Mouse (Mus musculus) kidney, embryonic 16.5 days (tissue): Measurements from ENCODE around the gene Mmp9. TPM values are rescaled to one million over a fixed set of nuclear protein-coding genes. Genes with fewer than 3 reads are reported as not detected.

Source experiments
- ATAC-seq: fragments of 200-750 bp; cut with Nextera tagmentation; 2 replicates; pipeline ENCODE4 v1.8.0; 2017; ENCODE audit warnings: moderate TSS enrichment; ENCODE audit not compliant: low FRiP score, low TSS enrichment
- H3K27ac ChIP-seq: fragments of 300-500 bp; sonication (generic); 2 replicates; pipeline ENCODE4 v1.5.1; 2014; ENCODE audit warnings: low read length
- H3K27me3 ChIP-seq: fragments of 300-500 bp; sonication (generic); 2 replicates; pipeline ENCODE4 v1.6.1; 2014; ENCODE audit warnings: low read length, control low read depth, mixed read lengths; ENCODE audit not compliant: insufficient read depth
- H3K36me3 ChIP-seq: fragments of 300-500 bp; sonication (generic); 2 replicates; pipeline ENCODE4 v1.6.1; 2014; ENCODE audit warnings: low read length, control low read depth, mixed read lengths; ENCODE audit not compliant: insufficient read depth
- H3K4me1 ChIP-seq: fragments of 300-500 bp; sonication (generic); 2 replicates; pipeline ENCODE4 v1.6.1; 2014; ENCODE audit warnings: low read length, control low read depth, mixed read lengths; ENCODE audit not compliant: insufficient read depth
- H3K4me2 ChIP-seq: fragments of 300-500 bp; sonication (generic); replicated peaks from 2 replicates; pipeline ENCODE4 v1.6.1; 2014; ENCODE audit warnings: low read depth, low read length
- H3K4me3 ChIP-seq: fragments of 300-500 bp; sonication (generic); 2 replicates; pipeline ENCODE4 v1.5.1; 2014; ENCODE audit warnings: mild to moderate bottlenecking, low read length
- H3K9ac ChIP-seq: fragments of 300-500 bp; sonication (generic); replicated peaks from 2 replicates; pipeline ENCODE4 v1.6.1; 2014; ENCODE audit warnings: low read length
- H3K9me3 ChIP-seq: fragments of 300-500 bp; sonication (generic); 2 replicates; pipeline ENCODE4 v1.6.1; 2016; ENCODE audit warnings: low read length, control low read depth
- WGBS: fragments of 180-500 bp; shearing (Covaris S2); extraction: QIAGEN DNeasy Blood & Tissue Kit; methylation state at CpG from one replicate; pipeline ENCODE4 v1.1.7; 2014; 5-methylcytosine and 5-hydroxymethylcytosine counted together
- polyA plus RNA-seq: library from polyadenylated mRNA; unstranded; fragments of >200 nt; fragmentation: Nextera tagmentation; extraction: Ambion mirVana; gene quantifications from 2 replicates; pipeline ENCODE4 v1.2.1, GENCODE M21; 2015

Mmp9 gene
- polyA plus RNA-seq, 1 experiment from 2014 or later: 3.2 TPM

DNA sequence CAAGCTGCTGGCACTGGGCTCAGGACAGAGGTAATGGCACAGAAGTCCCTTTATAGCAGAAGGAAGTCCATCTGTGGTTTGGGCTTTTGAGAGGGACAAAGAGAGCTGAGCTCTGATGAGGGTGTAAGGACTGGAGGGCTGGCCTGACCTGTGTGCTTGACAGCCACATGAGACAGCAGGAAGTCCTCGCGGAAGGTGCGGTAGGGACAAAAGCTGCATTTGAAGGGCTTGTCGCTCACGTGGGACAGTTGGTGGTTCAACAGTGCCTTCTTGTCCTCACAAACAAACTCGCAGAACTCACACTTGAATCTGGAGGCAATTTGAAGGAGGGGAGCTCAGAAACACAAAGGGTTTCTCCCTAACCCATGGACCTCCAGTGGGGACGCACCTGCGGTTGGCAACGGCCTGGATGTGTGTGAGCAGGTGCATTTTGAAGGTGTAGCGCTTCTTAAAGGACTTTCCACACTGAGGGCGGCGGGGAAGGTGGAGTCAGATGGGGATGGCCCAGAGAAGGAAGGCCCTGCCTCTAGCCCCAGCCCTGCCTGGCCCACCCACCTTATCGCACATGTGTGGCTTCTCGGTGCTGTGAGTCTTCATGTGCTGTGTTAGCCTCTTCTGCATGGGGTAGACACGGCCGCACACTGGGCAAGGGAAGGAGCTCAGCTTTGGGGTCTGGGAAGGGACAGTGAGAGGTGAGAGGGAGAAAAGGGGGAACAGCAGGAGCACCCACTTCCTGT lies 40.7 kb upstream of the Mmp9 start:
- no peaks in the 10 kb centered on the region; the same call in 1 of the 2 replicates for H3K9me3 ChIP-seq
- no peak overlapping the region for H3K4me3 ChIP-seq
- no peak overlapping the region for H3K9ac ChIP-seq
- H3K36me3 ChIP-seq: peaks cover 79% of the 10 kb centered on the region
- no peak overlapping the region for H3K27ac ChIP-seq
- no peak overlapping the region for H3K4me2 ChIP-seq
- 94% methylated on average over 16 of the region's 16 CpGs for WGBS
- no peaks in the 10 kb centered on the region for H3K27me3 ChIP-seq
- no peak for ATAC-seq
- H3K4me1 ChIP-seq: no peaks in the 10 kb centered on the region

DNA sequence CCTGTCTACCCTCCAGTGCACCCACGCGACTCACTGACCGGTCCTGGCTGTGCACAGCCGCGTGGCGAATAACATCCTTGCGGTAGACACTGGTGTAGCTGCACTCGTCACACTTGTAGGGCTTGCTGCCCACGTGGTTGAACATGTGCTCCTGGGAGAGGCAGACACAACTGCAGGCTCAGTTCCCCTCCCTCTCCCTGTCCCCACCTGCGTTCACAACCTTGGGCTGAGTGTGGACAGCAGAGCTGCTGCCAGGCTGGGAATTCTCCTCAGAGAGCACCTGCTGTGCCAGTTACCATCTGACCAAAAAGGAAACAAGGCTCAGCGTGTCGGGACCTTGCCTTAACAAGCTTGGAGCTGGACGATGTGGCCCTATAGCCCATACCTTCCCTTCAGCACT lies 39.2 kb upstream of the Mmp9 start:
- H3K4me3 ChIP-seq: no peak overlapping the region
- H3K27me3 ChIP-seq: no peaks in the 10 kb centered on the region
- no peak overlapping the region for H3K9ac ChIP-seq
- H3K36me3 ChIP-seq: peaks cover 82% of the 10 kb centered on the region
- WGBS: 90% methylated on average over 13 of the region's 13 CpGs
- no peak overlapping the region for H3K4me2 ChIP-seq
- ATAC-seq: no peak
- H3K27ac ChIP-seq: no peak overlapping the region
- peaks cover 6% of the 10 kb centered on the region for H3K9me3 ChIP-seq
- H3K4me1 ChIP-seq: no peaks in the 10 kb centered on the region

DNA sequence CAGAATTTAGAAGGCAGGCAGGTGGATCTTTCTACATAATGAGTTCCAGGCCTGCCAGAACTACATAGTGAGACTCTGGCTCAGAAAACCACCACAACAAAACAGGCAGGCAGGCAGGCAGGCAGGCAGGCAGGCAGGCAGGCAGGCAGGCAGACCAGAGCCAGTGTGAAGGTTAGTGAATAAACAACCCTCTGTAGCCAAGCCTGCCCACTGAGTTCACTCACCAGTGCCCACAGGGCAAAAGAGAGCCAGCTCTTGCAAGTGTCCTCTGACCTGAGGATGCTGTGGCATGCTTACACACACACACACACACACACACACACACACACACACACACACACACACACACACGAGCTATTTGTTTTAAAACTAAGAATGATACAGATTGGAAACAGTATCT lies 37.1 kb upstream of the Mmp9 start:
- no peak for ATAC-seq
- Histone ChIP-seq H3K4me3 (no peak overlapping the region), H3K9ac (no peak overlapping the region), H3K36me3 (peaks cover 89% of the 10 kb centered on the region), H3K27me3 (no peaks in the 10 kb centered on the region), H3K4me1 (no peaks in the 10 kb centered on the region), H3K27ac (no peak overlapping the region), H3K9me3 (peaks cover 9% of the 10 kb centered on the region), H3K4me2 (no peak overlapping the region)
- WGBS: 58% methylated on average over 1 of the region's 1 CpGs

- H3K27me3 ChIP-seq: no peaks in the 10 kb centered on the region
- H3K9me3 ChIP-seq: peaks cover 9% of the 10 kb centered on the region
- 98% methylated on average over 4 of the region's 4 CpGs for WGBS
These were observed 34.5 kb upstream of the Mmp9 start for GRCm38 (mm10) chr2:164906071-164906470.

GRCm38 (mm10) chr2:164907511-164907910 lies 33.1 kb upstream of the Mmp9 start:
- H3K36me3 ChIP-seq: peaks cover 57% of the 10 kb centered on the region

More at GRCm38 (mm10) chr2:164906071-164906470, 34.5 kb upstream of the Mmp9 start:
- no peak for ATAC-seq
- no peak overlapping the region for H3K9ac ChIP-seq
- H3K27ac ChIP-seq: no peak overlapping the region
- no peak overlapping the region for H3K4me2 ChIP-seq
- no peak overlapping the region for H3K4me3 ChIP-seq
- peaks cover 11% of the 10 kb centered on the region for H3K4me1 ChIP-seq
- peaks cover 71% of the 10 kb centered on the region for H3K36me3 ChIP-seq

DNA sequence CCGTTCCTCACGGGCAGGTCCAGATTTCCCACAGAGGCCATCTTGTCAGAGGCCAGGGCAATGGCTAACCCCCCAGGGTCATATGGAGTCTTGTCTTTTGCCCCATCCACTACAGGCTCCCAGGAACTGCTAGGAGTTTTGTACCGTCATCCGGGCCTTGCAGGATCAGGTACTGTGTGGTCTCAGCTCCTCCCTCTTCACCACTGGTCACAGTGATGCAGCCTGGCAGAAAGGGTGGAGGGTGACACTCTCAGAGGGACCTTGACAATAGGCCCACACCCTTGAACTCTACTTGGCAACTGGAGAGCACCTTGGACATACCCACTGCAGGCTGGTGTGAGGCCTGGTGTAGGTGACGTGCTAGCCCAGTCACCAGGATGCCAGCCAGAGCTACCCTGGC lies 32.6 kb upstream of the Mmp9 start:
- H3K27ac ChIP-seq: no peak overlapping the region
- peaks cover 17% of the 10 kb centered on the region for H3K4me1 ChIP-seq
- 94% methylated on average over 5 of the region's 5 CpGs for WGBS
- peaks cover 9% of the 10 kb centered on the region for H3K9me3 ChIP-seq
- peaks cover 54% of the 10 kb centered on the region for H3K36me3 ChIP-seq
- no peak for ATAC-seq
- no peak overlapping the region for H3K4me3 ChIP-seq
- H3K4me2 ChIP-seq: no peak overlapping the region
- H3K27me3 ChIP-seq: no peaks in the 10 kb centered on the region
- H3K9ac ChIP-seq: no peak overlapping the region

More at GRCm38 (mm10) chr2:164907511-164907910, 33.1 kb upstream of the Mmp9 start:
- Histone ChIP-seq H3K4me3 (no peak overlapping the region), H3K9me3 (peaks cover 9% of the 10 kb centered on the region), H3K27me3 (no peaks in the 10 kb centered on the region), H3K27ac (no peak overlapping the region), H3K4me2 (no peak overlapping the region), H3K9ac (no peak overlapping the region), H3K4me1 (peaks cover 16% of the 10 kb centered on the region)
- WGBS: 95% methylated on average over 12 of the region's 12 CpGs
- no peak for ATAC-seq

DNA sequence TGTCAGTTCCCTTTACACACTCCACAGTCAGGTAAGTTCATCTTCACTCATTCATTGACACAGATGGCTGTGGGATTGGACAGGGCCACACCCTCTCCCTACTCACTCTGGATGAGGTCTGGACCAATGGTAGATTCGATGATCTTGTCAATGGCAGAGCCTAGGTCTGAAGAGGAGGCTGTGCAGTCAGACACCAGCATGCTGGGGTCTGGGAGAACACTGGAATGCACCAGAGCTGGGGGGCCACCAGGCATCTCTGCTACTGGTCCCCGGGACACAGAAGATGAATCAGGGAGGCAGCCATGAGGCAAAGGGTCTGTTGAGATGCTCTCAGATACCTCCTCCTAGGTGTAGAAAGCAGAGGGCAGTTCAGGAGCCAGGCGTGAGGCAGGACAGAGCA lies 31.5 kb upstream of the Mmp9 start:
- Histone ChIP-seq H3K4me2 (no peak overlapping the region), H3K9me3 (peaks cover 9% of the 10 kb centered on the region), H3K4me1 (peaks cover 17% of the 10 kb centered on the region), H3K27me3 (no peaks in the 10 kb centered on the region), H3K36me3 (peaks cover 50% of the 10 kb centered on the region), H3K9ac (no peak overlapping the region), H3K4me3 (no peak overlapping the region), H3K27ac (no peak overlapping the region)
- 95% methylated on average over 3 of the region's 3 CpGs for WGBS
- ATAC-seq: no peak

- 0 out of 2 replicates have a peak, but pooled peaks have one; percentile 4 for ATAC-seq
- peaks cover 9% of the 10 kb centered on the region for H3K9me3 ChIP-seq
- peak overlapping the region; percentile 61 for H3K4me2 ChIP-seq
- H3K36me3 ChIP-seq: peaks cover 46% of the 10 kb centered on the region
- H3K27me3 ChIP-seq: no peaks in the 10 kb centered on the region
- H3K27ac ChIP-seq: no peak overlapping the region
- peak overlapping the region; percentile 65 for H3K4me3 ChIP-seq
- WGBS: 88% methylated on average over 1 of the region's 1 CpGs
- H3K4me1 ChIP-seq: peaks cover 17% of the 10 kb centered on the region
- H3K9ac ChIP-seq: no peak overlapping the region
These were observed 31.0 kb upstream of the Mmp9 start for GRCm38 (mm10) chr2:164909542-164909941.

- Histone ChIP-seq H3K27me3 (no peaks in the 10 kb centered on the region), H3K9ac (peak overlapping the region; percentile 96), H3K27ac (peak overlapping the region; percentile 98), H3K9me3 (peaks cover 9% of the 10 kb centered on the region), H3K4me3 (peak overlapping the region; percentile 65), H3K4me1 (peaks cover 17% of the 10 kb centered on the region), H3K4me2 (peak overlapping the region; percentile 61), H3K36me3 (peaks cover 36% of the 10 kb centered on the region)
- peak; percentile 31 for ATAC-seq
- WGBS: 6% methylated on average over 37 of the region's 37 CpGs
These were observed 30.1 kb upstream of the Mmp9 start for GRCm38 (mm10) chr2:164910360-164911061.
